Mouse (Mus musculus) small intestine, adult 2 months (tissue): Measurements from ENCODE around the gene Polr2e.

Experiments used
- CTCF ChIP-seq: fragments of 200-500 bp; IDR thresholded peaks from 2 replicates; pipeline ENCODE4 v1.5.1; 2012; ENCODE audit warnings: low read depth, mild to moderate bottlenecking, control low read depth, inconsistent platforms, low read length, moderate library complexity, mixed read lengths; ENCODE audit not compliant: insufficient replicate concordance, insufficient read length; ENCODE audit errors: extremely low read depth
- POLR2A ChIP-seq: fragments of 200-500 bp; IDR thresholded peaks from 2 replicates; pipeline ENCODE4 v1.6.1; 2012; ENCODE audit warnings: low read depth, mild to moderate bottlenecking, control low read depth, inconsistent platforms, low read length, moderate library complexity

DNA sequence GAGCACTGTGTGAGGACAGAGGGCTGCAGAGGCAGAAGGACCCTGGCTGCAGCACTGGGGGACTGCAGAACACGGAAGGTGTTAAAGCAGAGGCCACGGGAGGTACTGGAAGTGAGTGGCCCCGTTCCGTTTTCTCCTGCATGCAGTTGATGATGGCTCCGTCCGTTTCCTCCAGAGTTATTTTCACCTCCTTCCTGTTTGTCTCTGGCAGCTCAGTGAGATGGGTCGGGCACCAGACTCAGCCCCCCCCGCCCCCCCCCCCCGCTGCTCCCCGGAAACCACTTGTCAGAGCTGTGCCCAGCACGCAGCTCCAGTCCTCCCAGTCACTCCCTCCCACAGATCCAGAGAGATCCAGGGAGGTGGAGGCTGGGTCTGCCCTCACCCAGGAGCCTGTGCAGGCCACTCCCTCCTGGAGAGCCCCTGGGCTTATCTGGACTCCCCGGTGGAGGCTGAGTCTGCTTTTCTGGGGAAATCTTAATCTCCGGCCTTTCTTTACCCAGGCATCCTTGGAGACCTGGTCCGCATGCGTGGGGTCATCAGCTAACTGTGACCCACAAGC, 20.8 kb downstream of the Polr2e start:
- TF ChIP-seq CTCF (no peak), POLR2A (no peak)
